Mouse (Mus musculus) stomach, embryonic 14.5 days (tissue): ENCODE measurements around the gene Atg2b. TPM values are rescaled to one million over a fixed set of nuclear protein-coding genes. Genes with fewer than 3 reads are reported as not detected.

Experiments used
- ATAC-seq: fragments of 200-750 bp; cut with Nextera tagmentation; 2 replicates; pipeline ENCODE4 v1.8.0; 2017; ENCODE audit warnings: low read depth, moderate TSS enrichment; ENCODE audit not compliant: insufficient number of reproducible peaks, insufficient read depth, low FRiP score
- H3K27ac ChIP-seq: fragments of 300-500 bp; sonication (generic); 2 replicates; pipeline ENCODE4 v1.5.1; 2014; ENCODE audit warnings: mild to moderate bottlenecking, low read length, moderate library complexity, mixed read lengths
- H3K27me3 ChIP-seq: fragments of 300-500 bp; sonication (generic); 2 replicates; pipeline ENCODE4 v1.6.1; 2014; ENCODE audit warnings: low read length, control low read depth, mixed read lengths; ENCODE audit not compliant: control insufficient read depth, insufficient read depth
- H3K36me3 ChIP-seq: fragments of 300-500 bp; sonication (generic); 2 replicates; pipeline ENCODE4 v1.6.1; 2014; ENCODE audit warnings: mild to moderate bottlenecking, control low read depth, low read length, moderate library complexity, mixed read lengths; ENCODE audit not compliant: control insufficient read depth, insufficient read depth
- H3K4me1 ChIP-seq: fragments of 300-500 bp; sonication (generic); 2 replicates; pipeline ENCODE4 v1.6.1; 2014; ENCODE audit warnings: low read length, control low read depth, mixed read lengths; ENCODE audit not compliant: control insufficient read depth, insufficient read depth
- H3K4me2 ChIP-seq: fragments of 300-500 bp; sonication (generic); replicated peaks from 2 replicates; pipeline ENCODE4 v1.6.1; 2014; ENCODE audit warnings: low read depth, low read length, control low read depth
- H3K4me3 ChIP-seq: fragments of 300-500 bp; sonication (generic); 2 replicates; pipeline ENCODE4 v1.5.1; 2014; ENCODE audit warnings: low read depth, low read length, control low read depth
- H3K9ac ChIP-seq: fragments of 300-500 bp; sonication (generic); replicated peaks from 2 replicates; pipeline ENCODE4 v1.6.1; 2014; ENCODE audit warnings: low read depth, mild to moderate bottlenecking, control low read depth, low read length, moderate library complexity, mixed read lengths
- H3K9me3 ChIP-seq: fragments of 300-500 bp; sonication (generic); 2 replicates; pipeline ENCODE4 v1.6.1; 2016; ENCODE audit warnings: low read depth, low read length, control low read depth; ENCODE audit not compliant: control insufficient read depth
- WGBS: fragments of 180-500 bp; shearing (Covaris S2); extraction: QIAGEN DNeasy Blood & Tissue Kit; methylation state at CpG from one replicate; pipeline ENCODE4 v1.1.7; 2014; 5-methylcytosine and 5-hydroxymethylcytosine counted together
- polyA plus RNA-seq: library from polyadenylated mRNA; unstranded; fragments of >200 nt; fragmentation: Nextera tagmentation; extraction: Ambion mirVana; gene quantifications from 2 replicates; pipeline ENCODE4 v1.2.1, GENCODE M21; 2014

The Atg2b gene
- polyA plus RNA-seq, 1 experiment from 2014 or later: 15.8 TPM

- Histone ChIP-seq H3K36me3 (no peaks in the 10 kb centered on the region), H3K9ac (no peak overlapping the region), H3K4me1 (0 out of 2 replicates have a peak, but pooled peaks cover 1% of the 10 kb centered on the region), H3K27me3 (no peaks in the 10 kb centered on the region), H3K4me3 (no peak overlapping the region), H3K27ac (no peak overlapping the region), H3K4me2 (no peak overlapping the region), H3K9me3 (no peaks in the 10 kb centered on the region)
- no peak for ATAC-seq
- WGBS: 51% methylated on average over 5 of the region's 5 CpGs
Measured at GRCm38 (mm10) chr12:105599098-105599497, 85.9 kb downstream of the Atg2b start.

- Histone ChIP-seq H3K4me2 (no peak overlapping the region), H3K36me3 (no peaks in the 10 kb centered on the region), H3K9ac (no peak overlapping the region), H3K9me3 (no peaks in the 10 kb centered on the region), H3K27ac (no peak overlapping the region), H3K4me3 (no peak overlapping the region), H3K27me3 (no peaks in the 10 kb centered on the region), H3K4me1 (no peaks in the 10 kb centered on the region)
- WGBS: 73% methylated on average over 10 of the region's 10 CpGs
- no peak for ATAC-seq
Measured at GRCm38 (mm10) chr12:105598503-105598902, 86.5 kb downstream of the Atg2b start.

- WGBS: 92% methylated on average over 8 of the region's 8 CpGs
Measured at GRCm38 (mm10) chr12:105597135-105597534, 87.9 kb downstream of the Atg2b start.

GRCm38 (mm10) chr12:105593471-105593870, 91.5 kb downstream of the Atg2b start:
- H3K4me2 ChIP-seq: no peak overlapping the region
- H3K27me3 ChIP-seq: no peaks in the 10 kb centered on the region
- H3K9me3 ChIP-seq: no peaks in the 10 kb centered on the region
- H3K4me3 ChIP-seq: no peak overlapping the region
- no peaks in the 10 kb centered on the region for H3K36me3 ChIP-seq
- no peak overlapping the region for H3K9ac ChIP-seq
- no peak overlapping the region for H3K27ac ChIP-seq
- no peak for ATAC-seq
- WGBS: 58% methylated on average over 4 of the region's 4 CpGs
- H3K4me1 ChIP-seq: no peaks in the 10 kb centered on the region

More at GRCm38 (mm10) chr12:105597135-105597534, 87.9 kb downstream of the Atg2b start:
- H3K4me1 ChIP-seq: no peaks in the 10 kb centered on the region
- H3K4me3 ChIP-seq: no peak overlapping the region
- H3K9me3 ChIP-seq: no peaks in the 10 kb centered on the region
- H3K36me3 ChIP-seq: no peaks in the 10 kb centered on the region
- H3K9ac ChIP-seq: no peak overlapping the region
- no peak for ATAC-seq
- H3K27me3 ChIP-seq: no peaks in the 10 kb centered on the region
- no peak overlapping the region for H3K27ac ChIP-seq
- no peak overlapping the region for H3K4me2 ChIP-seq

GRCm38 (mm10) chr12:105592361-105592761, 92.7 kb downstream of the Atg2b start:
- 96% methylated on average over 23 of the region's 23 CpGs for WGBS
- Histone ChIP-seq H3K9me3 (no peaks in the 10 kb centered on the region), H3K27ac (no peak overlapping the region), H3K27me3 (no peaks in the 10 kb centered on the region), H3K4me2 (no peak overlapping the region), H3K9ac (no peak overlapping the region), H3K36me3 (no peaks in the 10 kb centered on the region), H3K4me1 (no peaks in the 10 kb centered on the region), H3K4me3 (no peak overlapping the region)
- ATAC-seq: no peak

GRCm38 (mm10) chr12:105590786-105591185, 94.2 kb downstream of the Atg2b start:
- H3K4me1 ChIP-seq: no peaks in the 10 kb centered on the region
- no peak overlapping the region for H3K27ac ChIP-seq
- H3K36me3 ChIP-seq: no peaks in the 10 kb centered on the region
- H3K4me2 ChIP-seq: no peak overlapping the region
- ATAC-seq: no peak
- no peak overlapping the region for H3K9ac ChIP-seq
- 72% methylated on average over 7 of the region's 7 CpGs for WGBS
- H3K27me3 ChIP-seq: no peaks in the 10 kb centered on the region
- H3K4me3 ChIP-seq: no peak overlapping the region
- H3K9me3 ChIP-seq: no peaks in the 10 kb centered on the region

- Histone ChIP-seq H3K9ac (no peak overlapping the region), H3K4me3 (no peak overlapping the region), H3K36me3 (no peaks in the 10 kb centered on the region), H3K27me3 (no peaks in the 10 kb centered on the region), H3K4me2 (no peak overlapping the region), H3K9me3 (no peaks in the 10 kb centered on the region), H3K4me1 (peaks cover 8% of the 10 kb centered on the region; the same call in 1 of the 2 replicates), H3K27ac (no peak overlapping the region)
- ATAC-seq: no peak
- 76% methylated on average over 8 of the region's 8 CpGs for WGBS
Measured at GRCm38 (mm10) chr12:105587526-105587925, 97.5 kb downstream of the Atg2b start.

- H3K9ac ChIP-seq: no peak overlapping the region
- H3K4me2 ChIP-seq: no peak overlapping the region
- WGBS: 16% methylated on average over 12 of the region's 12 CpGs
- H3K36me3 ChIP-seq: no peaks in the 10 kb centered on the region
- no peaks in the 10 kb centered on the region for H3K9me3 ChIP-seq
- H3K27ac ChIP-seq: no peak overlapping the region
- peaks cover 8% of the 10 kb centered on the region; the same call in 1 of the 2 replicates for H3K4me1 ChIP-seq
- no peaks in the 10 kb centered on the region for H3K27me3 ChIP-seq
- H3K4me3 ChIP-seq: no peak overlapping the region
- peak; percentile 26; the same call in 1 of the 2 replicates for ATAC-seq
Measured at GRCm38 (mm10) chr12:105584851-105585250, 100.2 kb downstream of the Atg2b start.

- Histone ChIP-seq H3K27me3 (no peaks in the 10 kb centered on the region), H3K27ac (no peak overlapping the region), H3K36me3 (no peaks in the 10 kb centered on the region), H3K9me3 (no peaks in the 10 kb centered on the region), H3K4me3 (no peak overlapping the region), H3K4me2 (no peak overlapping the region), H3K9ac (no peak overlapping the region), H3K4me1 (peaks cover 8% of the 10 kb centered on the region; the same call in 1 of the 2 replicates)
- WGBS: 12% methylated on average over 2 of the region's 2 CpGs
- ATAC-seq: peak; percentile 69
Measured at GRCm38 (mm10) chr12:105583484-105583883, 101.5 kb downstream of the Atg2b start.
